Mouse (Mus musculus) kidney, adult 2 months (tissue): Measurements from ENCODE around the gene Gm20715.
"Not testable (repeated sequence)": the region's sequence is repeated elsewhere in the genome, so short reads cannot be mapped to it uniquely, and the experiment has no call there.

Experiments used
- CTCF ChIP-seq: fragments of 200-500 bp; conservative IDR thresholded peaks from 2 replicates; pipeline ENCODE4 v1.5.1; 2011; ENCODE audit warnings: low read depth, mild to moderate bottlenecking, control low read depth, low read length, moderate library complexity, mixed read lengths; ENCODE audit not compliant: insufficient read depth, insufficient read length
- POLR2A ChIP-seq: fragments of 200-500 bp; IDR thresholded peaks from one replicate; pipeline ENCODE4 v1.6.1; 2011; ENCODE audit warnings: low read depth, low read length, control low read depth

- TF ChIP-seq CTCF, POLR2A: not testable (repeated sequence)
Observed at GRCm38 (mm10) chr7:6477633-6478032, 67.6 kb downstream of the Gm20715 start.
